Mouse (Mus musculus) CD8-positive naive resting alpha-beta T cell, adult 2 months (primary cell): ENCODE results near the gene Smad5.
A peak's percentile ranks its signal among the peaks of the same experiment; 100 is the strongest.

Experiments
- DNase-seq, 2 experiments: peaks; one replicate each; pipeline ENCODE4 v3.0.0; 2022; ENCODE audit warnings: low read depth in 2 of 2, low spot score in 2 of 2

Smad5 gene

DNA sequence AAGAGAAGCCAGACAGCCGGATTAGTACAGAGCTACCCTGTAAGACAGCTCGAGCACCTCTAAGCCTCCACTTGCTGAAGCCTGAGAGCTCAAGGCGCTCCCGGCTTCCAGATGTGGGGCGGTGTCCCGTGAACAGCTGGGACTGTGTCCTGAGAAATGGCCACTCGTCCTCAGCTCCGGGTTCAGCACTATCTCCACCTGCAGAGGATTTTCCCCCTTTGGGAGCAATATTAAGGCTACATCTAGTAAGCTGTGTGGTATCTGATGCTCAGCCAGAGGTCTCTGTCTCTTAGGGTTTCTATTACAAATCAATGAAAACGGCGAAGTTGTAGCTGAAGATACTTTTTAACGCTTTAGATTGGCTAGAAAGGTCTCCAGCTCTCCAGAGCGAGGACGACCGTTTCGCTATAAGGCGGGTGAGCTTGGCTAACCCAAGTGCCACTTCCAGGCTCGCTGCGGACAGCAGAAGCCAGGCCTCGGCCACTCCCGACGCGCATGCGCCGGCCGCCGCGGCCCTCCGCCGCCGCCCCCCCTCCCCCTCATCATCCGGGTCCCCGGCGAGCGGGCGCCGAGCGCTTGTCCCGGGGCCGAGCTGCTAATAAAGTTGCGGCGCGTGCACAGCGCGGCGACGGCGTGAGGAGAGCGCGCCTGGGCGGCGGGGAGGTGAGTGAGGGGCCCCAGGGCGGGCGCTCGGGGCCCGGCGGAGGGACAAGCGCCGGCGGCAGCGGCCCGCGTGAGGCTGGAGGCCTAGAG lies at the start of gene Smad5:
Smad5 (plus strand) TSS at position 542 of the 753 bp plus-strand sequence.
- peak; percentile 48 to 52 for DNase-seq

DNA sequence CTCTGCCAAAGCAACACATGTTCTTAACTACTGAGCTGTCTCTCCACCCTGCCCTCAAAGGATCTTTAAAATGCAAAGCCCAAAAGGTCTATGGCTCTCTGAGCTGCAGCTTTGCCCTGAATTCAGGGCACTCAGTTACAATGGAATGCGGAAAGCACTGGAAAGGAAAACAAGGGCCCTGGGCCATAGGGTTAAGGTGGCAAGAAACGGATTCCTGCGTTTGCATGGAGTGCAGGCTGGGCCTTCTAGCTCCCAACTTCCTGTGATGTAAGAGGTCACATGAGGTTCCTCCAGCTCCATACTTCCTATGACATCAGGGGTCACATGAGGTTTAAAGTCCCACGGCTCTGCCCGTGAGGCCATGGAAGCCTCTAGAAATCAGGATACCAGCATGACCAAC lies 48.6 kb upstream of the Smad5 start:
- no peak for DNase-seq

DNA sequence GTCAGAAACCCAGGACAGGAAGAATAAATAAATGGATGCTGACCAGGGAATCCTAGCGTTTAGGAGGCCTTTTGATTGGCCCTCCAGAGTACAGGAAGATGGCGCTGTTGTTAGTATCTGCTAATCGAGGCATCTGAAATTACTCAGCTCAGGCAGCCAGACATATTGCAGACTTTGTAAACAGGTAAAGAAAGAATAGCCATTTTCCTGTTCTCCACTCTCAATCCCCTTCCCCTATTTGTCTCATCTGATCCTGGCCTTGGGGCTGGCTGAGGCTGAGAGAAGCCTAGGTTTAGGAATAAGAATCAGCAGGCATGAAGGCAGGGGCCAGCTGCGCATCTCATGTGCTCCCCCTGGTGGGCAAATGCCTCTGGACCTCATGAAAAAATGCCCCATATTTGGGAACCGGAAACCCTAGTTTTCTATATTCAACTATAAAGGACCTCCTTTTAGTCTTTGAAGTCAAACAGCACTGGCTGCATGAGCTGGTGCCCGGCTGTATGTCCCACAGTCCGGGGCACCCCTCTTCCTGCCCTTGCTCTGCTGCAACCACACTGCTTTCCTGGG lies 44.8 kb upstream of the Smad5 start:
- peak; percentile 59 to 77 for DNase-seq

DNA sequence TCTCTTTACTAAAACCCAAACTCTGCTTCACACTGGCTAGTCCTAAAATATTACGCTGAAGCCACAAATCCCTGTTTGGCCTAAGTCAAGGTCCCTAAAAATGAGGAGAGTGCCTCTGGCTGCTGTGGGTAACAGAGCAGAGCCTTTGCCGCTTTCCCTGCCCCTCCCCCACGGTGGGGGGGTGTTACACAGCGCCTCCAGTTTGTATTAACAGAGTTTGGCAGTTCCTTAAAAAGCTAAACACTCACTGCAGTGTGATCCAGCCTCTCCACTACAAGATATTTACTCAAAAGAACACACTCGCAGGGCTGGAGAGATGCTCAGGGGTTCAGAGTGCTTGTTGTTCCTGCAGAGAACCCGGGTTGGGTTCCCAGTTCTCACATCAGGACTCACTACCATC lies 43.9 kb upstream of the Smad5 start:
- DNase-seq: no peak

DNA sequence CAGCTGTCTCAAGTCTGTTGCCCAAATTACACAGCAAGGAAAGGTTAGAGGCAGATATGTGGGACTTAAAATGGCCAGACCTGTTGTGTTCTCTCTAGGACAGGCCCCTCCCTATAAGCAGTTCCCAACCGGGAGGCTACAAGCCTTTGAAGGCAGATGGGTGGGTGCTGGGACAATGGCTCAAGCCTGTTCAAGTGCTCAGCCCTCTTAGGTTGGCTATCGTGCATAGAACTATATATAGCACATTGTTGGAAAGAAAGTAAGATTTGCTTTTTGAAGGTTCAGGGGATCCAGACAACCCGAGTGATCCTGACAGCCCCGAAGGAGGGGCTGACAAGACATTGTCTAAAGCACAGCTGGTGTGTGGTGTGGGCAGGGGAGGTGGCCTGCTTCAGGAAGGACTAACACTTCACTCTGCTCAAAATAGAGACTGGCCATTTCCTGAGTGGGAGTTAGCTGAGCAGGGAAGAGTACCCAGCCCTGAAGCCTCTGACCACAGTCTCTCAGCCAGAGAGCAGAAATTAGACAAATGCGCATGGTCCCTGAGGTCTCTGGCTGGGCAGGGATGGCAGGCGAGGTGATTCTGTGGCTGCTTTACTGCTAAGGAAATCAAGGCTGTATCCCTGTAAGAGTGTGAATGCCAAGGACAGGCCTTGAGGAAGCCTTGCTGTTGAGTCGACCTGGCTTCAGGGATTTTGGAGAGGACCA lies 40.7 kb upstream of the Smad5 start:
- DNase-seq: no peak

DNA sequence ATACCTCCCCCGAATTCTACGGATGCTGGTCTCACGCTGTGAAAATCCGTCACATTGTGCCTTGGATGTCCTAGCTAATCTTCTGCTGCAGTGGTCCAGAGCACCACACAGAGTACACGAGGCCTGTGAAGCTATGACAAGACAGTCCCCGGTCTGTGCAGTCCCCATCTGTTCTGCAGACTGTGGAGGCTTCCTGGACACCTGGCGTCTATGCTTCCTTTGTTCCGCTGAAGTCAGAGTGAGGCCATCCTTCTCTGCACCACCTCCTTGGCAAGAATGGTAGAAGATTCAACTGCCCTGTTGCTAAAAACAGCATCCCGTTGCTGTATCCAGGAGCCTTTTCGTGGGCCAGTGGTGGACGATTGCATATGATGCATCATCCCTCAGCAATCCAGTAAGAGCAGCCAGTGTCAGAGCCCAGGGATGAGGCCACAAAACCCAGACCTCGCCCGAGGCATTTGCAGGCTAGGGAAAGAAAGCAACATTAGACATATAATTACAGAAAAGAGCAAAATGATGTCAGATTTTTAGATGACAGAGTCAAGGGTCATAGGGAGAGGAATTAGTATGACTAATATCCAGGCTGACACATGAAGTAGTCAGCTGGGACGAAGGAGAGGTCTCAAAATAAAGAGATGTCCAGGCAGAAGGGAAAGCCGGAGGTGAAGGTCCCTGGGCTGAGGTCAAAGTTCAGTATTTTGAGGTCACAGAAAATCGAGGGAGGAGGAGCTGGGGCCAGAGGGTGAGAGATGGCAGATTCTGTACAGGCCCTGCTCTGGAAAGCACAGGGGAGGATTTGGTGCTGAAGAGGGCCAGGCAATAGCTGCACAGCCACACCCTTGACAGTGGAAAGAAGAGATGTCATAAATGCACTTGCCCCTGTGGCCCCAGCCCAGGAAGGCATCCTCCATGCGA lies 38.3 kb upstream of the Smad5 start:
- DNase-seq: no peak

DNA sequence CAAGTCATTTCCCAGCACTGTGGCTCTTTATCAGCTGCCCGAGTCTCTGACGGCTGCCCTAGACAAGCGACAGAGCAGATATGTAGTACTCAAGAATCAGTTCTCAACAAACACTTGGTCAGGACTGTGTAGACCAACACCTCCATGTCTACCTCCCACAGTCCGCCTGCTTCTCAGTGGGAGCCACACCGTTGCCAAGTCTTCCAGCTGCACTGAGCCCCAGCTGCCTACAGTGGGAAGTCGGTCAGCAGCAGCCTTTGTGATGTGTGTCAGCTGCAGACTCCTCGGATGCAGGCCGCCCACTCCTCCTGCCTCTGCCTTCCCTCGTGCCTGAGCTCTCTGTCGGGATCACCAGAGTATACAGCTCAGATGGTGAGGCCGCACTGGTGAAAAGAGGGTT lies 31.6 kb upstream of the Smad5 start:
- no peak for DNase-seq

DNA sequence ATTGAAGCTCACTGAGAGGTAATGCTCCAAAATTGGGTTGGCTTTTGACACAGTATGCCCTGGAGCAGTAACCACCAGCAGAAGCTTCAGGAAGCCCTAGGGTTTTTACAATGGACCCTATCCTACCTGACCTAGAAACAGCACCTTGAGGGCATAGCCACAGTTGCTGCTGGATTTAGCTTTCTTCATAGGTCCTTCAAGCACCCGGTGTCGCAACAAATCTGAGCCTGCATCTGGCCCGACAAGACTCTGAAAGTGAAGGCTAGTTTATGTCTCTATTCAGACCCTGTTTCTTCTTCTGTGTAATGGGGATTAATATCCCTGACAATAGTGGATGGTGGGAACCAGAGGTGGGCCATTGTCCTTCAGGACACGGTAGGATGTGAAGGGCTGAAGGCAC lies 25.1 kb upstream of the Smad5 start:
- DNase-seq: no peak

DNA sequence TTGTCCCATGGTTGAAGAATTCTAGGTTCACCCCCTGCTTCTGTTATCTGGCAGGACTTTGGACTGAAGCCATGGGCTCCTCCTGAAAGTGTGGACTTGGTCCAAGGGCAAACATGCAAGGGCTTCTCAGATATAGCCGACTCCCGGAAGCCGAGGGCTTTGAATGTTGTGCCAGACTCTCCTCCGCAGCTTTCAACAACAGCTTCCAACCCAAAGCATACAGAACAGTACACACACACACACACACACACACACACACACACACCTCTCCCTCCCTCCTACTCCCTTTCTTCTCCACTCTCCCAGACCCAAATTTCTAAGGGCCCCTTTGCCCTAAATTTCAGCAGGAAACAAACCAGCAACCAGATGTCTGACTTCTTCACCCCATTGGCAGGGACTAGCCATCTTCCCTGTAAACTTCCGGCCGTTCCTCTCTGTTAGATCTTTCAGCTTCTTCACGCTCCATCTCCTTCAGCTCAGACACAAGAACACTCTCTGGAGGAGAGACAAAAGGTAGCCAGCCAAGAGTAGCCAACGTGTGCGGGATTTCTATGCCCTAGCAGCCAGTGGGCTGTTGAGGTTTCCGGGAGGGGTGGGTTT lies 24.5 kb upstream of the Smad5 start:
- no peak for DNase-seq

DNA sequence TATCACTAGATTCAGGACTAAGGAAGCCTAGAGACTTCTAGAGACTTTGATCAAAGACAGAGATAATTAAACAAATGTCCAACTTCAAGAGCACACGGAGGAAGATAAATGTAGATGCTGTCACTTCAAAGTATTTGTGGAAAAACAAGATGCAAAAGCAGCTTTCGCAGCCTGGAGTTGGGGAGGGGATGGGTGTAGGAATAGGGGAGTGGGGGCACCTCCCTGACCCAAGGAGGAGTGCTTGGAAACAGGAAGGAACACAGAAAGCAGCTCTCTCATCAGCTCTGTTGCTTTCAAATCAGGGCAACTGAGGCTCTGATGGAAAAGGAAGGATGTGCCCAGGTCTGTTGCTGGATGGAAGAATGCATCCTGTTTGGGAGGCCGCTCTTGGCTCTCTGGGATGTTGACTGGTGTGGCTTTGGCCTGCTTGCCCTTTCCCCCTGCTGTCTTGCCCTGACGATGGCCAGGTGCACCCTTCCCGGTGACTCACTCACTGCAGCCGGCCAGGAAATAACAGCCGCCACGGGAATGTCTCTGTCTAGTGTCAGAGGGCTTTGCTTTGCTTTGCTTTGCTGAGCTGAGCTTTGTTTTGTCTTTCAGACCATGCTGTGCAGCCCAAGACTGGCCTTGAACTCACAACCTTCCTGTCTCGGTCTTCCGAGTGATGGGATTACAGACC lies 23.8 kb upstream of the Smad5 start:
- DNase-seq: no peak

DNA sequence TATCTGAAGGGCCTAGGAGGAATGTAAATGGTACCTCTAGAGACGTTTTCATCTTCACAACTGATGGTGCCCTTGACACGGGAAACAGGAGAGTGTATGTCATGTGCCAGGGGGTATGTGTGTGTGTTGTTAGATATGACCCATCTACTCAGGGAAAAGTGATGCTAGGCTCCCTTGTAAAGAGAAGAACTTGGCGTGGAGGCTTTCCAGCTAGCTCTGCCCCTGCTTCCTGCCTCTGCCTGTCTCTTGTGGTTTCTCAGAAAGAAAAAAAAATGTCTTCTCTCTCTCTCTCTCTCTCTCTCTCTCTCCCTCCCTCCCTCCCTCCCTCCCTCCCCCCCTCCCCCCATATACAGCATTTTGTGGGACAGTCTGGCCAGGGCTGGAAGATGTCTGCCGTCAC lies 20.9 kb upstream of the Smad5 start:
- DNase-seq: no peak

DNA sequence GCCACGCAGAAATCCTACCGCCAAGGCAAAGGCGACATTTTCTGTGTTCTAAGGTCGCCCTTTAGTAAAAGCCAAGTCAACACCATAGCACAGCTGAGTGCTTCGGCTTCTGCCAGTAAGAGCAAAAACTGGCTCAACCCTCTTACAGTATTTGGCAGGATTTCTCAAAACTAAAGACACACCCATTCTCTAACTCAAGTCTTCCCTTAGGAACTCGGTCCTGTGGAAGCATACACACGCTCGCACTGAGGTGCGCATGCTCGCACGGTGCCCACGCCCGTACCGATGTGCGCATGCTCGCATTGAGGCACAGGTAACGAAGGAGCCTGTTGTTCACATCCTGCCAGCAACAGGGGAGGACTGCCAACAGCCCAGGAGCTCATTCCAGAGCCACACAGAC lies 20.5 kb upstream of the Smad5 start:
- DNase-seq: peak; percentile 41 to 44

DNA sequence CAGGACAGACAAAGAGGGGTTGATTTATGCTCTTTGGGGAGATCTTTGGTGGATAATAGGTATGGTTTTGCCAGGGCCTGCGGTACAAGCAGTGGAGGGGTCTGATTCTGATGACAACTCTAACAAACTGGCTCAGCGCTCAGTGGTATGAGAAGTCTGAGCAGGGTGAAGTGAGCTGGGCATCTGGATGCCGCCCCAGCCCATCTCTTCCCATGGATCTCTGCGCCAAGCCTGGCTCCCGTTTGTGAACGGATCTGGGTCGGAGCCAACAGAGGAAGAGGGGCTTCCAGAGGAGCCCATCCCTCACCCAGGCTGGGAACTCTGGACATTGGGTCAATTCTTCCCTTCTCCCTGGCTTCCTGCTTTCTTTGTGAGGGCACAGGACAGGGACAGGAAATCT lies 19.5 kb upstream of the Smad5 start:
- no peak for DNase-seq

DNA sequence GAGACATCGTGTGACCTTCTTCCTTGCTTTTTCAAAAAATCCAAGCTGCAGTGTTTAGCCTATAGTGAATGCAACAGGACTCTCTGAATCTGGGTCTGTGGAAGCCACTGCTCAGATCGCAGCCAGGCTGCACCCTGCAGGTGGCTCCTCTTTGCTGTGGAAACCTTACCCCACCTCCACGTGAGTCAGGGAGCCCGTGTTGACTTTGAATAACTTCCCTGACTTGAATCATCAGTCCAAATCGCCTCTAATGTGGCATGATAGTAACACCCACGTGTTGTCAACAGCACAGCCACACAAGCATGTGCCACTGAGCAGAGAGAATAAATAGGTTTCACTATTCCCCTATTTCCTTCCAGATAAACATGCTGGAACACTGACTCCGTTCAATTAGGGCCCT lies 10.8 kb upstream of the Smad5 start:
- DNase-seq: no peak

DNA sequence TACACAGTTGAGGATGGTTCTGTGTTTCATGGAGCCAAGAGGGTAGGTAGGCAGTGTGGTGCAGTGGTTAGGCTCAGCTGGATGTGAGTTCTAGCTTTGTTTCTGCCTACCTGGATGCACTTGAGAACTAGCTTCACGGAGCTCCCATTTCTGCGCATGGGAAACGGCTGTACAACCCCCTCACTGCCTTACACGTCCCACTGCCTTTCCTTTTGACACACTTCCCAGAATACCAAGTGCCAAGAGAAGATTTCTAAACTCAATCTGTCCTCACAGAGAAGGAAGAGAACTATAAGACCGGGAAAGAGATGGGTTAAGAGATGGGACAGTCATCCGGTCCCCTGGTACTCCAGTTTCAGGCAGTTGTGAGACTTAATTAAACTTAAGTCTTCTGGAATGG lies 10.2 kb upstream of the Smad5 start:
- DNase-seq: no peak

DNA sequence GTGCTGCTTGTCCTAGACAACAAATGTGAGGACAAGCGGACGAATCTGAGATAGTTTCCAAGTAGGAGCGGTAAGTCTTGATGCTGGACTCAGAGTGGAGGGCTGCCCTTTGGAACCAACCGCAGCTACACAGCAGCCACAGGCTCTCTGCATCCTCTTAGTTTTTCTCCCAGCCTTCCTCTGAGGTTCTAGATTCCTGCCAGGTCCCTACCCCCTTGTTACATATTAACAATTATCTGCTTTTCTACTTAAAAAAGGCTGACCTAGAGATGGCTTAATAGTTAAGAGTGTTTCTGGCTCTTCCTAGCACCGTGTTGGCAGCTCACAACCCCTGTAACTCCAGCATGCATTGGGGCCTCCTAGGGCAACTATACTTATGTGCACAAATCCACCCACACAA lies 7.1 kb upstream of the Smad5 start:
- no peak for DNase-seq

DNA sequence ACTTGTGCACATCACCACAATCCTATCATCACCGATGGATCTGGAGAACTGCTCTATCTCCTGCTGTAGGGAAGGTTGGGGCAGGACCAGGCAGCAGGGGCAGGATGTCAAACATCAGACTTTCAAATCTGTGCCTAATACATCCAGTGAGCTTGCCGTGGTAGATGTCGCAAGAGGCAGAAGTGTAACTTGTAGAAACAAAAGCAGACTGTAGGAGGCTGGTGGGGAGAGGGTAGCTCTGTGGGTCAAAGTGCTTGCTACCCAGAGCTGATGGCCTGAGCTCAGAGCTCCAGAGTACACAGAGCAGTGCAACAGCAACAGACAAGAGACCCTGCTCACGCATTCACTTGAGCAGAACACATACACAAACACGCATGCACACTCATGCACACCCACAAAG lies 6.1 kb upstream of the Smad5 start:
- no peak for DNase-seq

DNA sequence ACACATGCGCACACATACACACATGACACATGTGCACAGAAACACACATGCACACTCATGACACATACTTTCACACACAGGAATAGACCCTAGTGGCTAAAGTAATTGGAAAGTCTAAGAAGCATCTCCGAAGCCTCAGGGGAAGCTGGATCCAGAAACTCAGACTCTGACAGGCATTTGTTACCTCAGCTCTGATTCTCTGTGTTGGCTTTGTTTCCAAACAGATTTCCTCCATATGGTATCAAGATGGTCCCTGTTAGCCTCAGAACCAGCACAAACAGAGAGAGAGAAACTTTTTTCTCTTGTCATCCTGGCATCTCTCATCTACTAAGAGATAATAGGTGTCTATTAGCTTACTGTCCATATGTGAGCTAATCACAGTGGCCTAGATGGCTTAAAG lies 5.6 kb upstream of the Smad5 start:
- DNase-seq: no peak

DNA sequence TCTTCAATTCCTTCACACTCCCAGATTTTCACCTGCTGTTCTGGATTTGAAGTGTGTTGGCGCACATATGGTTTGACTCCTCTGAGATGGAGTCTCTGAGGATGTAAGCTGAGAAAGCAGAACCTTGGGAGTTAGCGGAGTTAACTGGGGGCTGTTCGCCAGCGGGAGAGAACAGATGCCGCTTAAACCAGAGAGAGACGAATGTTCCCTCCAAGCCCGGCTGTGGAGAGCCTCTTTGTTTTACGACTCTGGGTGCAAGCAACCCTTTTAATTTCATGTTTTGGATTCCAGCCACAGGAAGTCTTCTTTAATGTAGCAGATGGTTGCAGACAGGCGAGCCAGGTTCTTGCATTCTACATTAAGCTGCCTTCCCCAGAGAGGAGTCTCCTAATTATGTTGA lies 4.4 kb upstream of the Smad5 start:
- no peak for DNase-seq

DNA sequence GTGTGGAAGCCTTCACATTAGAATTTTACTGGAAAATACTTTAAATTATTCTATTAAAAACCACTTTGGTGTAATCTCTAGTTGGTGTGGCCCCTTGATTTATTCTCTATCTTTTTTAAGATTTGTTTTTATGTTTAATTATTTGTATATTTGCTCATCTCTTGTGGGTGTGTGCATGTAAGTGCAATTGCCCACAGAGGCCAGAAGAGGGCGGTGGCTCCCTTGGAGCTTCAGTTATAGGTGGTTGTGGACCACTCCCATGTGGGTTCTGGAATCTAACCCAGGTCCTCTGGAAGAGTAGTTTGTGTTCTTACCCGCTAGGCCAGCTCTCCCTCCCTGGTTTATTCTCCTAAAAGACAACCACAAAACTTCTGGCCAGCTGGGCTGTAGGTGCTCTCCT lies 3.4 kb upstream of the Smad5 start:
- DNase-seq: no peak

DNA sequence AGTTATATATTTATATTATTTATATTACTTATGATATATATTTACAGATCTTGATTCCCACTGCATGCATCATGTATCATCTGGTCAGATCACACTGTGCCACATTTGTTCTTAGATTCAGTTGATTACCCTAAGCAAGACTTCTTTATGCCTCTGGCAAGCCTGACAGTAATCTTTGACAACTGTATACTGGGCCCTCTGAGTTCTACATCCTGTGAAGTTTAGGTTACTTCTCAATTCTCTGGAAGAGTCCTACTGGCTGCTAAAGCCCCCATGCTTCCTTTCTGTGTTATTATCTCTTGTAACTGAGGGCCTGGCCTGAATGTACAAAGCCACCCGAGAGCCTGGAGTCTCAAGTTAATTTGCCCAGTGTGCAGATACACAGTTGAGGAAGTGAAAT lies 1.8 kb upstream of the Smad5 start:
- DNase-seq: no peak
